ENCODE assay signal across 34 mouse cellular contexts in the genomic region with DNA sequence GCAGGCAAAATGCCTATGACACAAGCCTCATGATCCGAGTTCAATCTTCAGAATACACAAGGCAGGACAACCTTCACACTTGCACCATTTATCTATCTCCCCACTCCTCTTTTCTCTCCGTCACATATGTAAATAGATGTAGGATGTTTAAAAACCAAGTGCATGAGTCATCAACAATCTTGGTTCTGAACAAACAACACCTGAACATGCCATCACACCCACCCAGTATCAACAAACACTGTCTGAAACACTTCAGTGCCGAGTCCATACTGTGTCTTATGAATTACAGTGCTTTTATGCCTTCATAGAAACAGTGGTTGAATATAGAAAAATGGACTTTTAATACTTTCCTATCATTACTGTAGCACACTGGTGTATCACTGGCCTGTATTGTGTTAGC.
"Had no signal": no experiment of that assay in that cellular context is flagged by ENCODE, and none has a peak within 500 bp of the region (broad histone marks: within the 10 kb centered on the region; RNA-seq: fewer than 3 reads in every experiment).

No protein-coding gene starts in this region.

- H3K27me3 ChIP-seq: heart, embryonic 12.5 days; heart, embryonic 13.5 days; heart, embryonic 15.5 days; hindbrain, embryonic 12.5 days; hindbrain, embryonic 13.5 days; hindbrain, embryonic 15.5 days; intestine, embryonic 15.5 days; kidney, embryonic 15.5 days had no signal

- DNase-seq: heart, postnatal 10 days; heart, postnatal 14 days; heart, postnatal 4 days; kidney, adult 11 months; kidney, adult 18-20 months; kidney, adult 2 months; kidney, adult 8-10 months; kidney, adult 9 months; kidney, postnatal 10 days; kidney, postnatal 14 days; kidney, postnatal 25 days; kidney, postnatal 36 days; kidney, postnatal 4 days; layer of hippocampus, adult 9-11 months; layer of hippocampus, postnatal 36 days had no signal

- H3K9ac ChIP-seq: heart, embryonic 12.5 days; heart, embryonic 13.5 days; heart, embryonic 15.5 days; hindbrain, embryonic 12.5 days; hindbrain, embryonic 13.5 days; hindbrain, embryonic 14.5 days; hindbrain, embryonic 15.5 days; intestine, embryonic 15.5 days; kidney, embryonic 15.5 days had no signal

- H3K27ac ChIP-seq: heart, embryonic 10.5 days; heart, embryonic 13.5 days; heart, embryonic 15.5 days; hindbrain, embryonic 10.5 days; hindbrain, embryonic 12.5 days; hindbrain, embryonic 13.5 days; hindbrain, embryonic 14.5 days; hindbrain, embryonic 15.5 days; hindbrain, postnatal 0 days; intestine, embryonic 15.5 days; kidney, embryonic 15.5 days; kidney, postnatal 0 days; layer of hippocampus, adult 2 months had no signal

- ATAC-seq: hindbrain, embryonic 16.5 days; hindbrain, postnatal 0 days; inflammation-experienced regulatory T-cells, adult 6 months; intestine, embryonic 15.5 days; intestine, embryonic 16.5 days; intestine, postnatal 0 days had no signal

- H3K4me2 ChIP-seq: heart, embryonic 11.5 days; heart, embryonic 12.5 days; heart, embryonic 13.5 days; heart, embryonic 15.5 days; hindbrain, embryonic 12.5 days; hindbrain, embryonic 13.5 days; hindbrain, embryonic 14.5 days; hindbrain, embryonic 15.5 days; intestine, embryonic 15.5 days; kidney, embryonic 15.5 days had no signal

- H3K4me1 ChIP-seq: heart, embryonic 10.5 days; heart, embryonic 13.5 days; heart, embryonic 15.5 days; hindbrain, embryonic 10.5 days; hindbrain, embryonic 12.5 days; hindbrain, embryonic 13.5 days; hindbrain, embryonic 15.5 days; intestine, embryonic 15.5 days; kidney, embryonic 15.5 days had no signal

- H3K9me3 ChIP-seq: heart, embryonic 10.5 days; heart, embryonic 12.5 days; heart, embryonic 13.5 days; heart, embryonic 15.5 days; hindbrain, embryonic 10.5 days; hindbrain, embryonic 12.5 days; hindbrain, embryonic 13.5 days; hindbrain, embryonic 15.5 days; intestine, embryonic 15.5 days; kidney, embryonic 15.5 days had no signal

- H3K4me3 ChIP-seq: heart, embryonic 10.5 days; heart, embryonic 12.5 days; heart, embryonic 13.5 days; heart, embryonic 15.5 days; hindbrain, embryonic 10.5 days; hindbrain, embryonic 12.5 days; hindbrain, embryonic 13.5 days; hindbrain, embryonic 15.5 days; intestine, embryonic 15.5 days; kidney, embryonic 15.5 days; layer of hippocampus, adult 2 months had no signal
